Mouse (Mus musculus) neural tube, embryonic 11.5 days (tissue): ENCODE data around the gene Ezh1. TPM values are rescaled to one million over a fixed set of nuclear protein-coding genes. Genes with fewer than 3 reads are reported as not detected.

Experiments used
- ATAC-seq: fragments of 200-750 bp; cut with Nextera tagmentation; 2 replicates; pipeline ENCODE4 v1.8.0; 2017; ENCODE audit warnings: moderate number of reproducible peaks, mild to moderate bottlenecking, moderate TSS enrichment, moderate library complexity; ENCODE audit not compliant: insufficient read depth, low FRiP score, low TSS enrichment
- DNase-seq: peaks from one replicate; pipeline ENCODE4 v3.0.0-alpha.2; 2015; ENCODE audit warnings: low spot score
- H3K27ac ChIP-seq: fragments of 300-500 bp; sonication (generic); 2 replicates; pipeline ENCODE4 v1.5.1; 2014; ENCODE audit warnings: low read depth, mild to moderate bottlenecking, low read length
- H3K27me3 ChIP-seq: fragments of 300-500 bp; sonication (generic); 2 replicates; pipeline ENCODE4 v1.6.1; 2014; ENCODE audit warnings: mild to moderate bottlenecking, low read length, mixed read lengths; ENCODE audit not compliant: control insufficient read depth, insufficient read depth
- H3K36me3 ChIP-seq: fragments of 300-500 bp; sonication (generic); 2 replicates; pipeline ENCODE4 v1.6.1; 2014; ENCODE audit warnings: mild to moderate bottlenecking, low read length, moderate library complexity, mixed read lengths; ENCODE audit not compliant: control insufficient read depth, insufficient read depth
- H3K4me1 ChIP-seq: fragments of 300-500 bp; sonication (generic); 2 replicates; pipeline ENCODE4 v1.6.1; 2014; ENCODE audit warnings: low read length, mixed read lengths; ENCODE audit not compliant: control insufficient read depth, insufficient read depth
- H3K4me2 ChIP-seq: fragments of 300-500 bp; sonication (generic); 2 replicates; pipeline ENCODE4 v1.6.1; 2014; ENCODE audit warnings: low read depth, mild to moderate bottlenecking, moderate library complexity
- H3K4me3 ChIP-seq: fragments of 300-500 bp; sonication (generic); 2 replicates; pipeline ENCODE4 v1.5.1; 2014; ENCODE audit warnings: low read depth, low read length
- H3K9ac ChIP-seq: fragments of 300-500 bp; sonication (generic); 2 replicates; pipeline ENCODE4 v1.6.1; 2014; ENCODE audit warnings: mild to moderate bottlenecking, low read length
- H3K9me3 ChIP-seq: fragments of 300-500 bp; sonication (generic); 2 replicates; pipeline ENCODE4 v1.6.1; 2016; ENCODE audit warnings: low read length; ENCODE audit not compliant: control insufficient read depth
- WGBS: fragments of 180-500 bp; shearing (Covaris S2); extraction: QIAGEN DNeasy Blood & Tissue Kit; methylation state at CpG from one replicate; pipeline ENCODE4 v1.1.7; 2014; 5-methylcytosine and 5-hydroxymethylcytosine counted together
- polyA plus RNA-seq: library from polyadenylated mRNA; unstranded; fragments of >200 nt; fragmentation: Nextera tagmentation; extraction: Ambion mirVana; gene quantifications from 2 replicates; pipeline ENCODE4 v1.2.1, GENCODE M21; 2014

Gene Ezh1
- polyA plus RNA-seq, 1 experiment from 2014 or later = 11.2 TPM

DNA sequence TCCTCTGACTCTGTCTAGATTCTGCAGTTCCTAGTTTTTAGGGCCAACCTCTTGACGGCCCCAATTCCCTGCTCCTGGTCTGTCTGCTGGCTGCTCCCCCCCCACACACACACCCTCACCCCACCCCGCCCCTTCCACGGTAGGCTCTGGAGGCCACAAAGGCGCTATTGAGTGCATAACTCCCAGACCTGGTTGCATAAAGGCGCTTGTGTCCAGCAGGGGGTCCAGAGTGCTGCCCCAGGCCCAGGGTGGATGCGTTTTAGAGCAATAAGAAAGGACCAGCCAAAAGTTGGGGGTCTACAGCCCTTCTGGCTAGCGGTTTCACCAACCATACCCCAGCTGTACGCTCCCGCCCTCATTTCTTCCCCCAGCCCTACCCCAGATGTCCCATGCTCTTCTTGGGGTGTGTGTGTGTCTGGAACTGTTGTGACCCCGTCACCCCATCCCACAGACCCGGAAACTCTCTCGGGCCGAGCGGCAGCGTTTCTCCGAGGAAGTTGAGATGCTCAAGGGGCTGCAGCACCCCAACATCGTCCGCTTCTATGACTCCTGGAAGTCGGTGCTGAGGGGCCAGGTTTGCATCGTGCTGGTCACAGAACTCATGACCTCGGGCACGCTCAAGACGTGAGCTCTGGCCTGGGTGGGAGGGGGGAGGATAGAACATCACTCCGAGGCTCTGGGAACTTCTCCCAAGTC, 36.2 kb upstream of the Ezh1 start:
- no peak overlapping the region for H3K27ac ChIP-seq
- WGBS = 3% methylated on average over 24 of the region's 24 CpGs
- H3K4me1 ChIP-seq = peaks cover 45% of the 10 kb centered on the region
- no peak for ATAC-seq
- peak overlapping the region; percentile 15 for H3K4me3 ChIP-seq
- peaks cover 44% of the 10 kb centered on the region for H3K27me3 ChIP-seq
- H3K36me3 ChIP-seq = no peaks in the 10 kb centered on the region
- DNase-seq = no peak
- no peak overlapping the region for H3K9ac ChIP-seq
- no peaks in the 10 kb centered on the region for H3K9me3 ChIP-seq
- H3K4me2 ChIP-seq = peak overlapping the region; percentile 30

DNA sequence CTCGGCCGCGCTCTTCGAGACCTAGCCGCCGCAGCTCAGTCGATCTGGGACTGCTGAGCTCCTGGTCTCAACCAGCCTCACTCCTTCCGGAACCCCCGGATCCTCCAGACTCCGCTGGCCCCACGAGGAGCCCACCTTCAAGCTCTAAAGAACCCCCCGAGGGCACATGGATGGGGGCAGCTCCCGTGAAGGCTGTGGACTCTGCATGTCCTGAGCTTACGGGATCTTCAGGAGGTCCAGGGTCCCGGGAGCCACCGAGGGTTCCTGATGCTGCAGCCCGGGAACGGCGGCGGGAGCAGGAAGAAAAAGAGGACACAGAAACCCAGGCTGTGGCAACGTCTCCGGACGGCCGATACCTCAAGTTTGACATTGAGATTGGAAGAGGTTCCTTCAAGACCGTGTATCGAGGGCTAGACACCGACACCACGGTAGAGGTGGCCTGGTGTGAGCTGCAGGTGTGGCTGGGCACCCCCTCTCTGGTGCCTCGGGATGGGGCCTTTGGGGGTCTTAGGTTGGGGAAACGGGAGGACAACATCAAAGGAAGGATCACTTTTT, 34.6 kb upstream of the Ezh1 start:
- H3K4me2 ChIP-seq = peak overlapping the region; percentile 78
- H3K9me3 ChIP-seq = no peaks in the 10 kb centered on the region
- no peak for DNase-seq
- no peak for ATAC-seq
- peaks cover 45% of the 10 kb centered on the region for H3K4me1 ChIP-seq
- peaks cover 42% of the 10 kb centered on the region for H3K27me3 ChIP-seq
- no peak overlapping the region for H3K27ac ChIP-seq
- H3K4me3 ChIP-seq = peak overlapping the region; percentile 37
- peak overlapping the region; percentile 59 for H3K9ac ChIP-seq
- WGBS = 0% methylated on average over 30 of the region's 30 CpGs
- H3K36me3 ChIP-seq = no peaks in the 10 kb centered on the region

DNA sequence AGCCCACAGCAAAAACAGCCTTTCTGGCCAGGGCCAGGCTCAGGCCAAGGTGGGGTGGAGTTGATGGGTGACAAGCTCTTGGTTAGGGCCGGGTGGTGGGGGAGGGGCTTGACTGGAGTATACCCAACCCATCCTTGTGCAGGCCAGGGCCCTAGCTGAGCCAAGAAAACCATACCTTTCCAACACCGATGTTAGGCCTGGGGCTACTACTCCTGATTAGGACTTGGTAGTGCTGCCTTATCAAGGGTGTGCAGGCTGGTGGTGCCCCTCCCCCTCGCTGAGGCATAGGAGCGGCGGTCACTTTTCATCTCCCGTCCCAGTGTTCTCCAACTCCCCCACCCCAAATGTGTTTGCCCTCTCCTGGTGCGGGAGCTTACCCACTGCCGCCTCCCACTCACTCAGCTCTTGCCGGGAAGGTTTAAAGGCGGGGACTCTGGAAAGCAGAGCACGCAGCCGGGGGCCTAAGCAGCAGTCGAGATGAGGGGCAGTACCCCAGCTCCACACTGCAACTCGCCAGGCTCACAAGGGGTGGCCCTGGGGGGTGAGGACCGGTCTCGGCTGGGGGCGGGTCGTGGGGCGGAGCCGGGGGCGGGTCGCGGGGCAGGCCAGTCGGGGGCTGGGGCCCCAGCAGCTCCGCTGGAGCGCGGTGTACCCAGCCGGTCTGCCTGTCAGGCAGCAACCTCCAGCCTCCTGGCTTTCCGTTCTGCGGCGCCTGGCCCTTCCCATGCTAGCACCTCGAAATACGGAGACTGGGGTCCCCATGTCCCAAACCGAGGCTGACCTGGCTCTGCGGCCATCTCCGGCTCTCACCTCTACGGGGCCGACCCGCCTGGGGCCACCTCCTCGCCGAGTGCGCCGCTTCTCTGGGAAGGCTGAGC, 33.9 kb upstream of the Ezh1 start, which contains the start of gene Wnk4:
TSS of gene Wnk4 (plus strand) at position 620 of the 878 bp plus-strand sequence.
- peak within 1 kb of the TSS; percentile 37 for H3K4me3 ChIP-seq
- H3K27ac ChIP-seq = 0 out of 2 replicates have a peak within 1 kb of the TSS, but pooled peaks have one; percentile 29
- H3K27me3 ChIP-seq = peaks cover 38% of the 10 kb centered on the region
- H3K36me3 ChIP-seq = no peaks in the 10 kb centered on the region
- H3K9me3 ChIP-seq = no peaks in the 10 kb centered on the region
- under 1% methylated on average over 35 of the region's 43 CpGs for WGBS
- peaks cover 44% of the 10 kb centered on the region for H3K4me1 ChIP-seq
- peak within 1 kb of the TSS; percentile 78 for H3K4me2 ChIP-seq
- ATAC-seq (peak; percentile 78), DNase-seq (peak; percentile 73)
- H3K9ac ChIP-seq = peak within 1 kb of the TSS; percentile 59

DNA sequence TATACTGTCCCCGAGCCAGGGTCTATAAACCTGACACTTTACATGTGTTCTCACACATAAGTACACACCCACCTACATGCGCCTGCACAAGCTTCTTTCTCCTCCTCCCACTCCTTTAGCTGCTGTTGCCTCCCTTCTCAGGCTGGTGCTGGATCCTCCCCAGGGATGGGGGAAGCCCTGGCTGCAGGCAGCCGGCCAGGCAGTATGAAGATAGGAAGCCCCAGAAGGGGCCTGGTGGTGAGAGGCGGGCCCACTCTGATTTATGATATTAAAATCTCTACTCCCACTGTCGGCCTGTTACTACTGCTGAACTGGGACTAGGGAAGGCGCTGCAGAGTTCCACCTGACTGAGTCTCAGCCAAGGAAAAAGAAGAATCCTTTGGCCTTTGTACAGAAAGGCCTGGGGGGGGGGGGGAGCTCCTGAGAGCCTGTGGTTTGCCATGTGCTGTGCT, 33.0 kb upstream of the Ezh1 start:
- peaks cover 42% of the 10 kb centered on the region for H3K4me1 ChIP-seq
- H3K27me3 ChIP-seq = peaks cover 31% of the 10 kb centered on the region
- 0 out of 2 replicates have a peak overlapping the region, but pooled peaks have one; percentile 29 for H3K27ac ChIP-seq
- peak overlapping the region; percentile 78 for H3K4me2 ChIP-seq
- WGBS = 31% methylated on average over 6 of the region's 6 CpGs
- no peak overlapping the region; the same call in 1 of the 2 replicates for H3K9ac ChIP-seq
- no peaks in the 10 kb centered on the region for H3K9me3 ChIP-seq
- no peak overlapping the region for H3K4me3 ChIP-seq
- ATAC-seq = no peak
- no peaks in the 10 kb centered on the region for H3K36me3 ChIP-seq
- no peak for DNase-seq

DNA sequence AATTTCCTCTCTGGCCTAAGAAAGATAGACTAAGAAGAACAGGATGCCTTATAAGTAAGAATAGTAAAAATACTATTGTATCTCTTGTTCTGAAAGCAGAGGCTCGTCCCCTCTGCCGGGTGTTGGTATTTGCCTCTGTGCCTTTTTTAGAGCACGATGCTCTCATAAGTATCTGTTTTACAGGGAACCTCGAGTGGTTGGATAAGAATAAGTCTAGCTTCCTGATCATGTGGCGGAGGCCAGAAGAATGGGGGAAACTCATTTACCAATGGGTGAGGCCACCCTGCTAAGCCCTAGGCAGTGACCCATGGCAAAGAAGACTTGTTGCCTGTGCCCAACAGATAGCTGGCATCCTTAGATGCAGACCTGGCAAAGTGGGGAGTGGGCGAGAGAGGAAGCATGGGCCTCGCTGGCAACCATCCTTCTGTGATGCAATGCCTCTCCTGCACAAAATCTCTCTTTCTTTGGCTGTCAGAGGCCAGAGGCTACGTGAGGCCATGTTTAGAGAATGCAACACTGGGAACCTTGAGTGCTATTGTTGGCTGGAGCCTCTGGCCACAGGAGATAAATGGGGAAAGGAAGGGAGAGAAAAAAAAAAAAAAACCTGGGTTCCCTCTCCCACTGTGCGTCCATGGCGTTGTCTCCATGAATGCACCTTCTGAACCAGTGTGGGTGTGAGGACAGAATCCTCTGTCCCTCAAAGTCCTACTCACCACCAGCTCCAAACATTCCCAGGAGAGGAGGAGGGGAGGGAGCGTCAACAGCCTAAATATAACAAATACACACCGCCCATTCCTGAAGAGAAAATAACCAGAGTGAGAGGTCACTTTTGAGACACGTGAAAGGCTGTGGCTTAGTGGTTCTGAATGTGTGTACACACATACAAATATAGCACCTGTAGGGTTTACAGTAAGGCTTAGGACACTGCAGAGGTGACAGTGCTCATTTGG, 29.8 kb upstream of the Ezh1 start:
- Histone ChIP-seq H3K4me3 (no peak overlapping the region), H3K9ac (no peak overlapping the region), H3K36me3 (no peaks in the 10 kb centered on the region), H3K27ac (no peak overlapping the region), H3K27me3 (peaks cover under 1% of the 10 kb centered on the region; the same call in 1 of the 2 replicates), H3K9me3 (no peaks in the 10 kb centered on the region), H3K4me1 (peaks cover 31% of the 10 kb centered on the region), H3K4me2 (no peak overlapping the region)
- no peak for DNase-seq
- WGBS = 93% methylated on average over 13 of the region's 13 CpGs
- no peak for ATAC-seq

DNA sequence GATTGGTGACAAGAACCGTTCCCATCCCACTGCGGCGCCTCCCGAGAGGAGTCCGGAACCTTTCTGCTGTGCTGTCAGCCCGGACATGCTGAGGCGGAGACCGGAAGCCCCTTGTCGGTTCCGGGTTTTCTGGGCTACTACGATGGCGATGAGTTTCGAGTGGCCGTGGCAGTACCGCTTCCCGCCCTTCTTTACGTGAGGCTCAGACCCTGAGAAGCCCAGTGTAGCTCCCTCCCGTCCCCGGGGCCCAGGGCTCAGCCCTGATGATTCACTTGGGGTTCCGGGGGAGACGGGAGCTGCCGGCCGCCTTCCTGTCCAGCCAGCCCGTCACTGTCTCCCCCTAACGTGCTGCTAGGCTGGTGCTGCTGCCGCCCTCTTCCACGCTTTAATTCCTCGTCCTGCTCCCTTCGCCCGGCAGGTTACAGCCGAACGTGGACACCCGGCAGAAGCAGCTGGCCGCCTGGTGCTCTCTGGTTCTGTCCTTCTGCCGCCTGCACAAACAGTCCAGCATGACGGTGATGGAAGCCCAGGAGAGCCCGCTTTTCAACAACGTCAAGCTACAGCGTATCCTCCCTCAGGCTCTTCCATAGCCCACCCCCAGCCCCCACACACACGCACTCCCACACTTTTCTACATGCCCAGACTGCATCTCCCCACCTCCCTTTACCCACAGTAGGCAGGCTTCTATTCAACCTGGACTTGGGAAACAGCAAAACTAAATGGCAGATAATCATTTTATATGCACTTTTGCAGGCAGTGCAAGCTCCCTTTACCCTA, 27.5 kb upstream of the Ezh1 start, which contains the start of gene Vps25:
TSS of gene Vps25 (plus strand) at position 95 of the 777 bp plus-strand sequence.
- WGBS = under 1% methylated on average over 40 of the region's 40 CpGs
- DNase-seq (peak; percentile 82), ATAC-seq (no peak)
- H3K27ac ChIP-seq = peak within 1 kb of the TSS; percentile 82
- peak within 1 kb of the TSS; percentile 84 for H3K4me3 ChIP-seq
- peak within 1 kb of the TSS; percentile 91 for H3K4me2 ChIP-seq
- H3K9ac ChIP-seq = peak within 1 kb of the TSS; percentile 92
- no peaks in the 10 kb centered on the region for H3K27me3 ChIP-seq
- H3K9me3 ChIP-seq = no peaks in the 10 kb centered on the region
- no peaks in the 10 kb centered on the region for H3K36me3 ChIP-seq
- H3K4me1 ChIP-seq = peaks cover 11% of the 10 kb centered on the region

DNA sequence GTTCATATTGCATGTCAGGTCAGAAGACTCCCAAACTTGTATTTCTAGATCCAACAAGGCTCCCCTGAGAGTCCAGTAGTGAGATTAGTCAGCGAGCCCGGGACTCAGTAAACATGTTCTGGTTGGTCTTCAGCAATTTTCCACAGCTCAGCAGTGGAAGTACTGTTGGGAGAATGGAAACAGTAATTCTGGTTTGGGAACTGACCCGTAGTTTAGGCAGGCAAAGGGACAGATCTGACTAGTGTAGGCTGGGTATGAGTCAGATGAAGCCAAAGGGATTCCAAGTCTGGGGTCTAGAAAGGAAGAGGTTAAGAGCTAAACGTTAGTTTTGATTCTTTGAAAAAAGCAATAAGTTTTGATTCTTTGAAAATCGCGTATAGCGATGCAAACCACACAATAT, 26.7 kb upstream of the Ezh1 start:
- DNase-seq (no peak), ATAC-seq (no peak)
- Histone ChIP-seq H3K4me1 (peaks cover 11% of the 10 kb centered on the region), H3K27ac (no peak overlapping the region), H3K9me3 (no peaks in the 10 kb centered on the region), H3K4me3 (peak overlapping the region; percentile 84), H3K4me2 (peak overlapping the region; percentile 91), H3K36me3 (no peaks in the 10 kb centered on the region), H3K27me3 (no peaks in the 10 kb centered on the region), H3K9ac (peak overlapping the region; percentile 92)
- 18% methylated on average over 7 of the region's 7 CpGs for WGBS
